Mouse (Mus musculus) liver, adult 2 months (tissue): ENCODE results near the gene Tmigd3. TPM values are rescaled to one million over a fixed set of nuclear protein-coding genes. Genes with fewer than 3 reads are reported as not detected.

Source experiments
- DNase-seq: peaks from one replicate; pipeline ENCODE4 v3.0.0-alpha.2; 2011; ENCODE audit warnings: low read depth, low spot score; ENCODE audit errors: extremely low read depth
- H3K27ac ChIP-seq: fragments of 200-500 bp; replicated peaks from 2 replicates; pipeline ENCODE4 v1.5.1; 2012; ENCODE audit warnings: low read depth, mild to moderate bottlenecking, control low read depth, inconsistent platforms, low read length; ENCODE audit not compliant: insufficient read depth
- H3K27me3 ChIP-seq: fragments of 200-500 bp; 2 replicates; pipeline ENCODE4 v1.6.1; 2012; ENCODE audit warnings: mild to moderate bottlenecking, moderate library complexity, low read length, inconsistent platforms; ENCODE audit not compliant: control insufficient read depth, insufficient read depth
- H3K36me3 ChIP-seq: fragments of 200-500 bp; 2 replicates; pipeline ENCODE4 v1.6.1; 2012; ENCODE audit warnings: low read length, inconsistent platforms; ENCODE audit not compliant: control insufficient read depth, insufficient read depth
- H3K4me1 ChIP-seq: fragments of 200-500 bp; 2 replicates; pipeline ENCODE4 v1.6.1; 2011; ENCODE audit warnings: low read length; ENCODE audit not compliant: control insufficient read depth, insufficient read depth
- H3K4me3 ChIP-seq: fragments of 200-500 bp; 2 replicates; pipeline ENCODE4 v1.5.1; 2011; ENCODE audit warnings: low read depth, mild to moderate bottlenecking, control low read depth, low read length, moderate library complexity; ENCODE audit not compliant: insufficient read depth
- H3K79me2 ChIP-seq: fragments of 200-500 bp; 2 replicates; pipeline ENCODE4 v1.6.1; 2012; ENCODE audit warnings: inconsistent platforms, mild to moderate bottlenecking, low read length, moderate library complexity; ENCODE audit not compliant: control insufficient read depth, insufficient read depth
- H3K9ac ChIP-seq: fragments of 200-500 bp; 2 replicates; pipeline ENCODE4 v1.6.1; 2012; ENCODE audit warnings: low read depth, mild to moderate bottlenecking, control low read depth, inconsistent platforms, low read length
- CTCF ChIP-seq: fragments of 200-500 bp; IDR thresholded peaks from 2 replicates; pipeline ENCODE4 v1.5.1; 2011; ENCODE audit warnings: low read depth, low read length, control low read depth
- POLR2A ChIP-seq: fragments of 200-500 bp; IDR thresholded peaks from 2 replicates; pipeline ENCODE4 v1.6.1; 2011; ENCODE audit warnings: low read length, control low read depth; ENCODE audit not compliant: insufficient read depth; ENCODE audit errors: extremely low read depth
- WGBS: fragments of 180-500 bp; shearing (Covaris S2); methylation state at CpG from one replicate; pipeline ENCODE4 v1.1.7; 2018; 5-methylcytosine and 5-hydroxymethylcytosine counted together
- polyA plus RNA-seq: library from polyadenylated mRNA; depleted of rRNA; stranded (reverse); fragments of >200 nt; gene quantifications from 2 replicates; pipeline ENCODE4 v1.2.3, GENCODE M21; 2012
- total RNA-seq: library from RNA; depleted of rRNA; stranded (reverse); fragments of >200 nt; gene quantifications from 2 replicates; pipeline ENCODE4 v1.2.3, GENCODE M21; 2014

The Tmigd3 gene
- total and polyA plus RNA-seq, 2 experiments, result 0.12 TPM; not detected in 1

DNA sequence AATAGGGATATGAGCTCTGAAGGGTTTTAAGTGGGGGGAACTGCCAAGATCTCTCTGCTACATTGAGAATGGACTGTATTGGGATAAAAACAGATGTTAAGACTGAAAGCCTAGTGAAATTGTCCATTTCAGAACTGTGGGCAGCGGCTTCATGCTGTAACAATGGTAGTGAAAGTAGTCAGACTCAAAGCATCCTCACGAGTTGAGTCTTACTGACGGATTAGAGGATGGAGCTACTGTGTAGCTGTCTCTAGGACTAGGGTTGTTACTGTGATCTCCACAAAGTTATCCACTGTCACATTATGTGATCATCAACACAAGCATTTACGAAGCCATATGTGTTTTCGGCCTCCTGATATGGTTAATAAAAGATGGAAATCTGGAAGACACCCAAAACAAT, 87.5 kb downstream of the Tmigd3 start:
- Histone ChIP-seq H3K79me2 (peaks cover 20% of the 10 kb centered on the region; the same call in 1 of the 2 replicates), H3K4me1 (peaks cover 14% of the 10 kb centered on the region), H3K27ac (no peak overlapping the region; the same call in 1 of the 2 replicates), H3K4me3 (peak overlapping the region; percentile 80), H3K36me3 (peaks cover 26% of the 10 kb centered on the region), H3K27me3 (no peaks in the 10 kb centered on the region), H3K9ac (peak overlapping the region; percentile 91)
- 22% methylated on average over 5 of the region's 5 CpGs for WGBS
- DNase-seq, result no peak
- TF ChIP-seq CTCF, result no peak
- no peak for TF ChIP-seq POLR2A

DNA sequence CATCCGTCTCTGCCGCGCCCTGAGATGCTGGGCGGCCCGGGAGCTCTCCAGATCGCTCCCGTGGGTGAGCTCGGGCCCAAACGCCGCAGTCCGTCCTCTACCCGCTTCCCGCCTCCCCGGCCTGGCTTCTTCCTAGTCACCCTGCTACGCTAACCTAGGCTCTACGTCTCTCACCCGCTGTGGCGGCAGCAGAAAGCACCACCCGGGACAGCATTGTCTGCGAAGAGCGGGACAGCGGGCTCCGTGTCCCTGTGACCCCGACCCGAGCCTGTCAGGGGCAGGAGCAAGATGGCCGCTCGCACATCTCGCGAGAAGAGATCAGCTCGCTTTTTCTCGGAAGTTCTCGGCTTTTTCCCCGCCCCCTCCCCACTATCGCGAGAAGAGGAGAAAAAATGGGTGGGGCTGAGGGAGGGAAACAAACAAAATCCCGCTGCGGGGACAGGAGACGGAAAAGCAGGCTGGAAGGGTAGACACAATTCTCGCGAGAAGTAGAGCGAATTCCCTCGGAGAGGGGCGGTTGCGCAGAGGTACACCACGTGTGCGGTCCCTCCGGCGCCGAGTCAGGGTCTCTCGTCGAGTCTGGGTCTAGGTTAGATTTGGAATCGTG, 88.4 kb downstream of the Tmigd3 start, which contains the start of gene Wdr77:
Gene Wdr77 (plus strand): TSS at position 396 of the 607 bp plus-strand sequence.
- Histone ChIP-seq H3K36me3 (peaks cover 30% of the 10 kb centered on the region), H3K79me2 (peaks cover 20% of the 10 kb centered on the region; the same call in 1 of the 2 replicates), H3K27ac (peak within 1 kb of the TSS; percentile 89), H3K4me3 (peak within 1 kb of the TSS; percentile 84), H3K9ac (peak within 1 kb of the TSS; percentile 91), H3K27me3 (no peaks in the 10 kb centered on the region), H3K4me1 (peaks cover 14% of the 10 kb centered on the region)
- TF ChIP-seq CTCF (no peak), POLR2A (peak; percentile 90)
- WGBS, result under 1% methylated on average over 52 of the region's 52 CpGs
- peak; percentile 93 for DNase-seq

DNA sequence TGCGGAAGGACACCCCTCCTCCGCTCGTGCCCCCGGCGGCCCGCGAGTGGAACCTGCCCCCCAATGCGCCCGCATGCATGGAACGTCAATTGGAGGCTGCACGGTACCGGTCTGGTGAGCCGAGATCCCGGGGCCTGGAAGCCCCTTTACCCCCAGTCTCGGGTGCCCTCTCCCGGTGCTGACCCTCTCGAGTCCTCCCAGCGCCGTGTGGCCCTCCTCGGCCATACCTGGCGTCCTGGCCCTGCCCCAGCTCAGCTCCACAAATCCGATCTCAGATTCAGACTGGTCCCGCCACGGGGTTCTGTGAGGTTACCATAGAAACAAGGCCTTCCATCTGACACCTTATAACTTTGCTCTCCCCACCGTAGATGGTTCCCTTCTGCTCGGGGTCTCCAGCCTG, 88.9 kb downstream of the Tmigd3 start:
- no peak for TF ChIP-seq POLR2A
- no peaks in the 10 kb centered on the region for H3K27me3 ChIP-seq

DNA sequence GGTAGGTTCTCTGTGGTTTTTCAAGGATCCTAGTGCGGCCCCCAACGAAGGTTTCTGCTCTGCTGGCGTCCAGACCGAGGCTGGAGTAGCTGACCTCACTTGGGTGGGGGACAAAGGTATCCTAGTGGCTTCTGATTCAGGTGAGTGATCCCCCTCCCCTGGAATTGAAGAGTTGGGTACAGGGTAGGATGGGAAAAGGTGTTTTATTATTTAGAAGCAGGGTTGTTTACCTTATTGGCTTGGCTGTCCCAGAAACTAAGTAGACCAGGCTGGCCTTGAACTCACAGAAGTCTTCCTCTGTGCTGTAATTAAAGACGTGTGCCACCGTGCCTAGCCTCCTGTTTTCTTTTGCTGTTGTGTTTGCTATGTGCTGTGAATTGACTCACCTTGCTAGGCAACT, 89.3 kb downstream of the Tmigd3 start, which contains the start of gene Atp5f1:
Gene Atp5f1 (minus strand): TSS at position 101 of the 400 bp plus-strand sequence.
- Histone ChIP-seq H3K27me3 (no peaks in the 10 kb centered on the region), H3K4me3 (peak within 1 kb of the TSS; percentile 84), H3K36me3 (peaks cover 31% of the 10 kb centered on the region), H3K27ac (peak within 1 kb of the TSS; percentile 89), H3K4me1 (peaks cover 14% of the 10 kb centered on the region), H3K79me2 (peaks cover 20% of the 10 kb centered on the region; the same call in 1 of the 2 replicates), H3K9ac (peak within 1 kb of the TSS; percentile 91)
- WGBS, result 2% methylated on average over 6 of the region's 6 CpGs
- TF ChIP-seq POLR2A, result no peak
- no peak for TF ChIP-seq CTCF
- no peak for DNase-seq

More for the DNA sequence above, 88.9 kb downstream of the Tmigd3 start:
- H3K4me1 ChIP-seq, result peaks cover 14% of the 10 kb centered on the region
- peaks cover 31% of the 10 kb centered on the region for H3K36me3 ChIP-seq
- peak; percentile 23 for DNase-seq
- under 1% methylated on average over 26 of the region's 26 CpGs for WGBS
- H3K4me3 ChIP-seq, result peak overlapping the region; percentile 84
- H3K27ac ChIP-seq, result peak overlapping the region; percentile 27
- H3K79me2 ChIP-seq, result peaks cover 20% of the 10 kb centered on the region; the same call in 1 of the 2 replicates
- H3K9ac ChIP-seq, result peak overlapping the region; percentile 83

DNA sequence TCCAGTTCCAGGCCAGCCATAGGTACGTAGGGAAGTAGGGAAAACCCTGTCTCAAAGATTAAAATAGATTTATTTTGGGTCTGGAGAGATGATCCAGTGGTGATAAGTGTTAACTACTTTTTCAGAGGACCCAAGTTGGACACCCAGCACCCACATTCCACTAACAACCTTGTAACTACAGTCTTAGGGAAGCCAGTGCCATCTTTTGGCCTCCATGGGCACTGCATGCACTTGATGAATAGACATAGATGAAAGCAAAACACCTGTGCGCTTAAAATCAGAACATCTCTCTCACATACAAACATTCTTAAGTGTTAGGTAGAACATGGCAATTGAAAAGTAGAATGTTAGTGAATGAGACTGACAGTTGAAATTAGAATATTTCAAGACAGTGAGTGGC, 90.0 kb downstream of the Tmigd3 start:
- H3K79me2 ChIP-seq, result peaks cover 20% of the 10 kb centered on the region; the same call in 1 of the 2 replicates
- TF ChIP-seq POLR2A, result no peak
- TF ChIP-seq CTCF, result 0 out of 2 replicates have a peak, but pooled peaks have one; percentile 8
- H3K27me3 ChIP-seq, result no peaks in the 10 kb centered on the region
- H3K9ac ChIP-seq, result no peak overlapping the region
- no peak overlapping the region for H3K4me3 ChIP-seq
- H3K27ac ChIP-seq, result no peak overlapping the region
- peaks cover 14% of the 10 kb centered on the region for H3K4me1 ChIP-seq
- 99% methylated on average over 2 of the region's 2 CpGs for WGBS
- DNase-seq, result peak; percentile 10
- H3K36me3 ChIP-seq, result peaks cover 36% of the 10 kb centered on the region
